Mouse (Mus musculus) kidney, postnatal 36 days (tissue): ENCODE data around the gene A630095E13Rik.
"Not testable (repeated sequence)": the region's sequence is repeated elsewhere in the genome, so short reads cannot be mapped to it uniquely, and the experiment has no call there.

Experiments
- DNase-seq, 2 experiments: peaks; one replicate each; pipeline ENCODE4 v3.0.0; 2021 to 2022; ENCODE audit warnings: mixed read lengths in 2 of 2

Gene A630095E13Rik

DNA sequence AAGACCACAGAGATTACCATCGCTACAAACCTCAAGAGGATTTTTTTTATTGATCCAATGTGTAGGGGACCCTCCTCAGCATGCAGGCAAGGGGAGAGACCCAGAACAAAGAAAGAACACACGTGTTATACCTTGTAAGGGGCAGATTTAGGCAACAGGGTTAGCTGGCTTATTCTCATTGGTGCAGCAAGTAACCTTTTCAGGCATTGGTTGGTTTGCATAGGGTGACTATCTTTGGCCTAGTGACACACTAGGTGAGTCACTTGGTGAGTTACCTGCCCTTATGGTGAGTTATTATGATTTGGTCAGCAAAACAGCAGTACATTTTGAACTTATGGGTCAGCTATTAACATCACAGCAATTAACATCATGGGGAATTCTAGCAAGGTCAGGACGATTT lies at the start of gene A630095E13Rik:
Gene A630095E13Rik (minus strand): TSS at position 101 of the 400 bp plus-strand sequence.
- DNase-seq, result not testable (repeated sequence)

DNA sequence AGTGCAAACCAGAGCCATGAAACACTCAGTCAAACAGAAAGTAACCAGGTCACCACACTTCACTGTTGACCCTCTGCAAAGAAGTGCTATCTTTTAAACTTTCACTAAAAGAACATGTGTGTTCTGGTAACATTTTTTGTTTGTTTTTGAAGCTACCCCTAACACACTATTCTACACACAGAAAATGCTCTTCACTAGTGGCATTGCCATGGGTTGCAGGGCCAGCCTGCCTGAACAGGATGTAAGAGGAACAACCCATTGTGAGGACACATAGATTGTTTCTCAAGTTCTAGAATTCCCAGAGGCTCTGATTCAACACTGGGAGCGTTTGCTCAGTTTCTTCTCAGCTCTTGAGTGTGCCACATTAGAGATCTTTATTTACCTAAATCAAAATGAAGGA lies 49.7 kb upstream of the A630095E13Rik start, which contains the start of gene Acrv1:
Gene Acrv1 (plus strand): TSS at position 301 of the 400 bp plus-strand sequence.
- DNase-seq, result no peak

DNA sequence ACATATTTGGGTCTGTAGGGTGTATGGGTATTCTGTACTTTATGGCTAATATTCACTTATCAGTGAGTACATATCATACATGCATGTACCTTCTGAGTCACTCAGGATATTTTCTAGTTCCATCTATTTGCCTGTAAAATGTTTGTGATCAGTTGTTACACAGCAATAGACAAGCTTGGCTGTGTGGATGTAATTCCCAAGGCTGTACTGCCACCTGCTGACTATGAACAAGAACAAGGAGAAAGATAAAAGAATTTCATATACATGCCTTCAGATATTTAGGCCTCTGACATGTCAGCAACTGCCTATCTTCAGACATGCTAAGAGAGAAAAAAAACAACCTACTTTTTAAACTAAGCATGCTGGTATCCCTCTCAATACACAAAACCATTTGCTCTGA lies 44.2 kb upstream of the A630095E13Rik start:
- DNase-seq, result peak in 1 of 2 experiments; percentile 25

DNA sequence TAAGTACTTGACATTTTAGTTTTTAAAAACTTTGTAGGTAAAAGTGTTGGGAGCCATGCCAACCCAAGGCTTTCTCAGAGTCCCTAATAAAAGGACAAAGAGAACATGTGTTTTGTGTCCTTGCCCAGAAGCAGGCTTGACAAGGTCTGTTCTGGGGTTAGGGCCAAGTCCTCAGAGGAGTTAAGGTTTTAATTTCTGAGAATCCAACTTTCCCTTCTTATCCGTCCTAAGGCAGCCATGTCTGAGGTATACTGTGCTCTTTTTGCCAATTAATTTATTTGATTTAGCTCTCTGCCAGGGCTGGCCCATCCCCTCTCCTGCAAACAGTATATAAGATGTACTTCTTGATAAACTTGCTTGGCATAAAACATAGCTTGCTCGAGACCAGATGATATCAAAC lies 38.2 kb upstream of the A630095E13Rik start:
- DNase-seq, result no peak
